Mouse (Mus musculus) central nervous system, embryonic 11.5 days (tissue): ENCODE results near the gene Crygs. TPM values are rescaled to one million over a fixed set of nuclear protein-coding genes. Genes with fewer than 3 reads are reported as not detected.

Source experiments
- polyA plus RNA-seq: library from polyadenylated mRNA; depleted of rRNA; stranded (reverse); fragments of >200 nt; gene quantifications from 2 replicates; pipeline ENCODE4 v1.2.3, GENCODE M21; 2012; rRNA removed

The Crygs gene
- polyA plus RNA-seq = not detected in 2 replicates

DNA sequence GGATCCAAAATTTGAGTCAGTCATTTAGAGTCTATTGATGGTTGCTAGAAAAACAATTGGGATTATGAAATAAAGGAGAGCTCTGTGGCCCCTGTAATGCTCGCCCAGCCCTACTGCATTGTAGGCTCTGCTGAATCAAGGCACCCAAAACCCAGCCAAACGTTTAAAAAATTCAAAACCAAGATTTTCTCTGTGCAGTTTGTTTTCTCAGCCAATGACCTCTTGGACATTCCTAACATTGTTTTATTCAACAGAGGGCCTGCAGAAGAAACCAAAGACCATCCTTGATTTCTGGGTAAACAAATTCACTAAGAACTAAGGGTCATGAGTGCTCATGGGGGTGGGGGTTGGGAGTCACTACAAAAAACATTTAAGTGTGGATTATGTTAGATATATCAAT, at the start of gene Crygs:
Gene Crygs (minus strand): TSS at position 101 of the 400 bp plus-strand sequence.

DNA sequence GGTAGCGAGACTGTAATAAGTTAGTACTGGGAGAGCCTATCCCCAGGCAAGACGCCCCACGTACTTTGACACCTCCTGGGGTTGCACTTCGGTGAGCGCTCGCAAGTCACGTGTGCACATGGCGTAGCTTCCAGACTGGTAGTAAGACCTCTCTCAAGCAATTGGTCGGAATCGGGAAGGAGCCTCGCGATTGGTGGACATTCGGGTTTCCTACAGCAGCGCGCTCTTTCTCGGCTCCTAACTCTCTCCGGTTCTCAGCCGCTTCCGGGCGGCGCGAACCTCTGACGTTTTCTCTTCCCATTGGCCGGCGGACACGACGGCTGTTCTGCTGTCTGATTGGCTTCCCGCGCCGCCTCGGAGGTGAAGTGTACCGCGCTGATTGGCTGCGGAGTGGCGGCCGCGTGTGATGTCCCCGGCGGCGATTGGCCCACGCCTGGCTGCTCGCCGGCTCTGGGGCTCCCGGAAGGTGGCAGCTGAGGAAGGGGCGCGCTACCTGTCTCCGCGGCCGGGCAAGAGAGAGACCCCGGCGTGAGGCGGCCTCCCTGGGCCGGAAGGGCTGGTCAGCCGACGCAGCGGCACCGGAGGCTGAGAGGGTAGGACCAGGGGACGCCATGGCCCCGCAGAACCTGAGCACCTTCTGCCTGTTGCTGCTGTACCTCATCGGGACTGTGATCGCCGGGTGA, 46.2 kb upstream of the Crygs start, which contains the start of the genes Tbccd1 and Dnajb11:
Gene Tbccd1 (minus strand): TSS at position 239 of the 683 bp plus-strand sequence.
Gene Dnajb11 (plus strand): TSS at position 415 of the 683 bp plus-strand sequence.

Other genes starting within 250 kb of the Crygs start
- 0.02 and 0.14 TPM in 2 replicates for gene Dgkg, start 154.4 kb downstream of the Crygs start, polyA plus RNA-seq
- gene Tbccd1, start 46.1 kb upstream of the Crygs start, polyA plus RNA-seq = 26.3 and 27.4 TPM in 2 replicates
- gene Dnajb11, start 46.3 kb upstream of the Crygs start, polyA plus RNA-seq = 46.5 and 50.5 TPM in 2 replicates
- gene Ahsg, start 79.7 kb upstream of the Crygs start, polyA plus RNA-seq = 4.4 and 8.3 TPM in 2 replicates
- not detected in 2 replicates for gene Fetub, start 106.8 kb upstream of the Crygs start, polyA plus RNA-seq
- 0.05 TPM in 1 of 2 replicates, not detected in the other for gene Hrg, start 139.5 kb upstream of the Crygs start, polyA plus RNA-seq
- gene Kng2, start 217.9 kb upstream of the Crygs start, polyA plus RNA-seq = 0.12 and 0.17 TPM in 2 replicates
- gene Kng1, start 246.3 kb upstream of the Crygs start, polyA plus RNA-seq = 2.2 and 4.1 TPM in 2 replicates